Mouse (Mus musculus) c-Kit-positive CD71-positive TER-119-negative erythroid progenitor cells, embryonic 14.5 days (primary cell): ENCODE results near the gene Gm49711.
"Not testable (repeated sequence)": the region's sequence is repeated elsewhere in the genome, so short reads cannot be mapped to it uniquely, and the experiment has no call there.

Experiments
- DNase-seq: peaks from one replicate; pipeline ENCODE4 v3.0.0-alpha.2; 2013; ENCODE audit warnings: low read depth

The Gm49711 gene

DNA sequence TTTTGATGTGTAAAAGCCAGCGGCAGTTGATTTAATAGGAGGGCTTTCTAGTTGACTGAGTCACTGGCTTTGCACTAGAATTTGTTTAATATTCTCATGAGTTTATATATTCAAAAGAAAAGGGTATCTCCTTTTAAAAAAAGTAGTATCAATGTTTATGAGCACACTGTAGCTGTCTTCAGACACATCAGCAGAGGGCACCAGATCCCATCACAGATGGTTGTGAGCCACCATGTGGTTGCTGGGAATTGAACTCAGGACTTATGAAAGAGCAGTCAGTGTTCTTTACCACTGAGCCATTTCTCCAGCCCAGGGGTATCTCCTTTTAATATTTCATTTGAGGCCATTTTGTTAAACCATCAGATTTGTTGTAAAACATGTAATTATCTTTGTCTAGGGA lies 4.7 kb downstream of the Gm49711 start:
- DNase-seq, result no peak

DNA sequence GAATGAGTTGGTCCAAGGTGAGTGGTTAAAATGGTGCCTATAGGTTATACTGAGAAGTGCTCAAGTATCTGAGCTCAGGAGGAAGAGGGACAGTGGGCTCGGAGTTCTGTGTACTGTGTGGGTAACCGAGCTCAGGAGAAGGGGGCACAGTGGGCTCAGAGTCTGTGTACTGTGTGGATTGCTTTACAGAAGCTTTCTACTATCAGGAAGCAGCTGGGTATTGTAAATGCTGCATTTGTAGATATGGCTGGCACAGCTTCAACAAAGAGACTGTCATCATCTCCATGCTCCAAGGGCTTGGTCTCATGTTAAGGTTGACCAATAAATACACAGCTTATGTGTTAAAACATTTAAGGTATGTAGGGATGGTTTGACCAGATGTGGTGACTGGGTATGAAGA lies 6.7 kb downstream of the Gm49711 start:
- no peak for DNase-seq

DNA sequence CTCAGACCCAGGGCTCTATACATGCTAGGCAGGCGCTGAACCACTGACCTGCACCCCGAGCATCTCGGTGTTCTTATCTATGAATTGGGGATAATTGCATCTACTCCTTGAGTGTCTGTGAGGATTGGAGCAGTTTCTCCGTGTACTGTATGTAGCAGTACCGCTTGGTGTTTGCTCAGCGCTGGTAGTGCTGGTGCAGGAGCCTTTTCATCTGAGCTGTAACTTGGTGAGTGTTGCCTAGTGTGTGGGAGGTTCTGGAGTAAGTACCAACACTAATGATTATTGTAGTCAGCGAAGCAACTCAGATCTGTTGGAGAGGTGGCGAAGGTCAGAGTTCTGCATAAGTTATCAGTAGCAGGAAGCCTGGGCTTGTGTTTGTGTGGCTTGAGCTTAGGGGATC lies 12.2 kb downstream of the Gm49711 start:
- DNase-seq, result no peak

DNA sequence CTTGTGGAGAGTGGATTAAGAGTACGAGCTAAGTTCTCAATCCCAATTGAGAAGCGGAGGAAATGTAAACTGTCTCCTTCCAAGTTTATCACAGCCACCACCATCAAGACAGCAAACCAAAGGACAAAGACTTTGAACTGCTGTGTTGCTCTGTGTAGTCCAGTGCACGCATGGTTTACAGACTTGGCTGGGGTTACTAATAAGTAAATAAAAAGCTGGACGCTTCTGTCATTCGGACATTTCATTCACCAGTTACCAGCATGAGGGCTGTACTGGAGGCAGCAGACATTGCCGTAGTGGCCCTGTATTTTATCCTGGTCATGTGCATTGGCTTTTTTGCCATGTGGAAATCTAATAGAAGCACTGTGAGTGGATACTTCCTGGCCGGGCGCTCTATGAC lies 18.7 kb downstream of the Gm49711 start:
- no peak for DNase-seq

DNA sequence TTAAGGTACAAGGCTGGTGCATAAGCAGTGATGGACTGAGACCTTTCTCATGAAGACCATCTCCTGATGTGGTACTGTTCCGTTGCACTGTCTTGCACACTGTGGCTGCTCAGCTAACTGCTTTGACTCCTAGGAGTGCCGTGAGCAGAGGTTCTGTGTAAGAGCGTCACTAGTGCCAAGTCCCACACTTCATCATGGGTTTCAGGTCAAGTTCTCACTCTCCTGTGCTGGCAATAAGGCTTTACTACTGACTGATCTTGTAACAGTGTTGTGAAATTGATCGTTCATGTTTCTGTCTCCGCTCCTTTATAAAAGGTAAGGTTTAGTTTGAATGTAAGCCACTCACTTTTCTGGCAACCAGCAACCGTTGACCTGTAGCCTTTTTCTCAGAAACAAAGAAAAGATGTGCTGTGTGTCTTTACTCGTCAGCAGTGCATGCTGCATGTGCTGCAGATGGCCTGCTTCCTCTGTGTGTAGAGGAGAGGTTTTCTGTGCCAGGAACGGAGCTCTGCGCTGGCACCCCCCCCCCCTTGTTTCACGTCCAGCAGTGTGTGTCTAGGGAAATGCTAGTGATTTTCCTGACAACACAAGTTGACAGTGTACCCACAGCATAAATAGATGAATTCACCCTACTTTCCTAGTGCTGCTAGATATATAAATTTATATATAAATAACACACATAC lies 25.8 kb downstream of the Gm49711 start:
- DNase-seq, result no peak

DNA sequence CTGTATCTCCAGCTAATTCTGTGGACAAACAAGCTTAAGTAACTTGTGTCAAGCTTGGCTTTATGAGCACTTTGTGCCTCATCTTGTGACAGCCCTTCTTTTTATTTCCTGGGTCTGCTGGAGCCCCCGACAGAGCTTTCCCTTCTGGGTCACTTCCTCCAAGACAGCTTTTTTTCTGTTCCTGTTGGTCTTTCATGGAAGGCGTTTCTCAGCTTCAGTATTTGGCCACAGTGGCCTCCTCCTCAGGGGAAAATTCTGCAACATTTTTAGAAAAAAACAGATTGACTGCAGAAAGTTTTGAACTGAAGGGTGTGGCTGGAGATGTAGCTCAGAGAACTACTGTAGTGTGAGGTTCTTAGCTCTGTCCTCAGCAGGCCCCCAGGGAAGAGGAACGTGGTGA lies 31.1 kb downstream of the Gm49711 start:
- no peak for DNase-seq

DNA sequence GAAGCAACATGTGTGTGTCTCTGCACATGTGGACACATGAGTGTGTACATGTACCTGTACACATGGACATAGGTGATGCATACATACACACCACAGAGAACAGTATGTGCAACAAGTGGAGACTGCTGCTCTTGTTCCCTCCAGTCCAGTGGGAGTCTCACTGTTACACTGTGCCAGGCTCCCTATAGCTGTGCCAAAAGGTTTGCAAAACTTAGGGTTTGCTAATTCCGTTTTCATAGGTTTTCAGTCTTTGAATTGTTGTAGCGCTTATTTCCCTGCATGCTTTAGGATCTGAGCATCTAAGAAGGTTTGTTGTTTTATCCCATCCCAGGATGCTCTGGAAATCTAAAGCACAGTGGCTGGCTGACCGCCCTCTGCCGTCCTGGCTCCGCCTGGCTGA lies 33.8 kb downstream of the Gm49711 start:
- DNase-seq, result no peak

DNA sequence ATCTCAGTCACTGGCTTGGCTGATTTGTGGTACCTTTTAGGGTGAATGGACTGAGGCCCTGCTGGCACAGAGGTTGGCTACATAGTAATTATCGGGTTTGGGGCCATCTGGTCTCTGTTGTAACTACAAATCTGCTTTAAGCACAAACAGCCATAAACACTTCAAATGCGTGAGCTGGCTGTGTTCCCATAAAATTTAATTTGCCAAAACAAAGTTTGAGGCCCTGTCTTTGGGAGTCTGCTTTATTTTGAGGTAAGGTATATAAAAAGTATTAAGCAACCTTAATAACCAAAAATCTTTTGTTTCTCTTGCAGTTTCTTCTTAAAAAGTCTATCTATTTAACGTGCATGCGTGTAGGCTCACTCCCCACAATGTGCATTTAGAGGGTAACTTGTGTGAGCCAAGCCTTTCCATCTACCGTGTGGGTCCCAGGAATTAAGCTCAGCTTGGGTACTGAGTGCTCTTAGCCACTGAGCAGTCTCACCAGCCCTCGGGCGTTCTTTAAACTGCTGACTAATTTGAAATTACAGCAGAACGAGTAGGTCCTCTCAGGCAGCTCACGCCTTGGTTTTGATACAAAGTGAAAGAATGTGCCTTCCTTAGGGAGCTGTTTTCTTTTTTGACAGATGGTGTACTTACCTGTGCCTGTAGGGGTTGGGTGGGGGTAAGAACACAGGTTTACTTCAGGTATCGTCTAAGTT lies 40.4 kb downstream of the Gm49711 start:
- DNase-seq, result no peak

DNA sequence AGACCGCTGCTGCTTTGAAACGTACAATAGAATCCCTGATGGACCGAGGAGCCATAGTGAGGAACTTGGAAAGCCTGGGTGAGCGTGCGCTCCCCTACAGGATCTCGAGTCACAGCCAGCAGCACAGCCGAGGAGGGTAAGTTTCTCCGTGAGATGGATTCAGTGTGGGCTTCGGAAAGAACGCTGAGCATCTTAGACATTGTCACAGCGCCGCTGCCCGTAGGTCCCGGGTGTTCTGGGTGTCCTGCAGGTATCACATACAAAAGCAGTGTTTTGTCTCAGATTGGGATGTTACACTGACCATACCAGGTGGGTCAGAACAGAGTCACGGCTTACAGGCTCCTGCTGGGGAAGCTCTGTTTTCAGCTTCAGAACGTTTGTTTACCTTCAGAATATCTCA lies 41.5 kb downstream of the Gm49711 start:
- DNase-seq, result no peak

DNA sequence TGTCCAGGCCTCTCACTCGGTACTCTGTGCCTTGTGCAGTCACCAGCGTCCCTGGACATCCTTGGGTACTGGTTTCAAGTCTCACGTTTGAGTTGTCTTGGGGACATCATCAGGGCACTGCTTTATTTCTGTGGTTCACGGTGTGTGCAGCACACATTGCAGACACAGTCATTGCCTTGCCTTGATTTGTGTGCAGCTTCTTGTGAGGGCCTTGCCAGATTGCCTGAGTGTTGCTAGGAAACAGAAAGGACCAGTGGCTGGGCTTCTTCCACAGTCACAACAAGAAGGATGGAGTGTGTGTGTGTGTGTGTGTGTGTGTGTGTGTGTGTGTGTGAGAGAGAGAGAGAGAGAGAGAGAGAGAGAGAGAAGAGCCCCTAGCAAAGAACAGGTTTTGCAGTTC lies 42.0 kb downstream of the Gm49711 start:
- DNase-seq, result no peak

DNA sequence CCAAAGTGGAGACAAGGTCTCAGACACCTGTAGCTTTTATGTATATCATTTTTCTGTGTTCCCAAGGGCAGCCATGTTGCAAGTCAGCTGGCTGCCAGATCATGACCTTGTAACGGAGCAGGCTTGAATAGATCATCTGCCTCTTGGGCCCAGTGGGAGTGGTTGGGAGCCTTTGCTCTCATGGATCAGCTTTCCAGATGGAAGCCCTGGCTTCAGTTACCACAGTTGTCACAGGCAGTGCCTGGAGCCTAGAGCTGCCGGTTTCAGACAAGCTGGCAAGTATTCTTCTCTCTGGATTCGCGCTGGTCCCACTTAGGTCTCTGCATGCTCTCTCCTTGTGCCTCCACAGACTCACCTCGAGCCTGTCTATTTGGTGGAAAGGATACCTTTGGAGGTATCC lies 44.0 kb downstream of the Gm49711 start:
- DNase-seq, result no peak

DNA sequence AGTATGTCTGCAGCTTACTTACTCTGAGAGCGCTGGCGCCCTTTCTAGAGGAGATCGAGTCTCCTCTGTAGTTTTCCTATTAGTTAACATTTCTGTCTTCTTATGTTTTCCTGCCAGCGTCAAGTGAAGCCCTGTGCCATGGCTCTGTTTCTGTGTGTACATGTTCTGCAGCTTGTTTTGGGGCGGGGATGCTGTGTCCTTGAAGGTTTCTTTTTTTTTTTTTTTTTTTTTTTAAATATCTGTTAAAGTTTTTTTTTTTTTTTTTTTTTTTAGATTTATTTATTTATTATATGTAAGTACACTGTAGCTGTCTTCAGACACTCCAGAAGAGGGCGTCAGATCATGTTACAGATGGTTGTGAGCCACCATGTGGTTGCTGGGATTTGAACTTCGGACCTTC lies 44.8 kb downstream of the Gm49711 start:
- not testable (repeated sequence) for DNase-seq

DNA sequence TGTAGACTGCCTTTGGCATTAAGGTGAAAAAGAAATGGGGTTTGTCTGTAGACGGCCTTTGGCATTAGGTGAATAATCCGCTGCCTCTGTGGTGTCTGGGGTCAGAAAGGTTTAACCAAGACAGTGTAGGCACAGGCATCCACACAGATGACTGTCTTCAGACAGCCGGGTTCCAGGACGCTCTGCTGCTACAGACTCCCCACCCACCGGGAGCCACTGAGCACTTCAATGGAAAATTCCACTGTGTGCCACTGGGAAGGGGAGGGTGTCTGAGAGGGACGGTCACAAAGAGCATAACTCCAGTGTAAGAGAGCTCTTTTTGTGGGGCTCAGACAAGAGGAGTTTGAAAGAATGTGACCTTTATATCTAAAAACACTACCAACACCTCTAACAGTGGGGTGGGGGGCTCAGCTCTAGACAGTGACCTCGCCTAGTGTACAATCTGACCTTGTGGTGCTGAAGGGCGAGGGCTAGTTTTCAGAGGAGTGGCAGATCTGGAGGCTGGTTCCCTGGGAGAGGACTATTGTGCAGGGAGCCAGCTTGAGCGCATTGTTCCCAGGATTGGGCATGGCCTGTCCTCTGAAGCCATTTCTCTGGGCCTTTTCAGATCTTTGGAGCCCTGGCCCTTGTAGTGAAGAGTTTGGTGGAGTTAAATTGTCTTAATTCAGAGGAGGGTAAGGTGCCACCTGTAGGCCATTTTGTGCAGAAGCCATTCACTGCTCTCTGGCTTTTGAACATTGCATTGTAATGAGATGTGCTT lies 45.6 kb downstream of the Gm49711 start:
- no peak for DNase-seq

DNA sequence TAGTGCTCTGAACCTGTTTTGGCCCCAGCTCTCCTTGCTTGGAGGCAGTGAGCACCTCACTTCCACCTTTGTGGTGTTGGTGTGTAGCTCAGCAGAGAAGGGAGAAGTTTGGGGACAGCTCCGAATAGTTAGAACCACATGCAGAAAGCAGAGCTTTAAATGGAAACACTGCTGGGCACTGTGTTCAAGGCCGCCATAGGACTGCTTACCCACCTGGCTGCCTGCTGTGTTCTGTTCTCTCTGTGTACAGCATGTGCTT lies 46.1 kb downstream of the Gm49711 start:
- no peak for DNase-seq

DNA sequence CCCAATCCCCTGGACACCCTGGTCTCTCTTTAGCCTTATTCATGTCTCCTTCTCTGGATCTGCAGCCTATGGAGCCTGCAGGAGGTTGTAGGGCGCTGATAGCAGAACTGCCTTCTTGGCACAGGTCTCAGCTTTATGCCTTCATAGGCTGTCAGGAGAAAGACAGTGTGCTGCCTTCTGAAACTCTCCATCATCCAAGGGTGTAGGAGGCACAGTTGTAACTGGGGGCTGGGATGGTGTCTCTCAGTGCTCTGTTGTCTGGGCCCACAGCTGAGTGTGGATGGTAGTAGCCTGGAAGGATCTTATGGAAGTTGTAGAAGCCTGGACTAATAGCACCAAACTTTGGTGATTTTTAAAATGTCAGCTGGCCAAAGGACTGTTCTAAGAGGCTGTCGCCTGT lies 46.8 kb downstream of the Gm49711 start:
- no peak for DNase-seq

DNA sequence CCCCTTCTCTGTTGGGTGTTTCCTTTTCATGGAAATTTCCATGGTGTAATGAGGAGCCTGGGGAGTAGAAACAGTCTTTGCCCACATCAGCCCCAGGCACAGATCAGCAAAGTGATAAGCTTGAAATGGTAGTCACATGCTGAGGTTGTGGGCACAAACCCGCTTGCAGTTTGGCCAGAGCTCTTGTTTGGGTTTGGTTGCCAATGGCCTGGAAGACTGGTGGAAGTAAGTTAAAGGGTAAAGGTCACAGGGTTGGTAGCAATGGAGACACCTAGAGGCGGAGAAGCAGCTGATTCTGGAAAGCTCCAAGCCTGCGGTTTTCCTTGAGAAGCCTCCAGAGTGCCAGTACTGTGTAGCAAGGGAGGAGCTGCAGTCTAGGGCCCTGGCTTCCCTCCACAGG lies 47.5 kb downstream of the Gm49711 start:
- no peak for DNase-seq

DNA sequence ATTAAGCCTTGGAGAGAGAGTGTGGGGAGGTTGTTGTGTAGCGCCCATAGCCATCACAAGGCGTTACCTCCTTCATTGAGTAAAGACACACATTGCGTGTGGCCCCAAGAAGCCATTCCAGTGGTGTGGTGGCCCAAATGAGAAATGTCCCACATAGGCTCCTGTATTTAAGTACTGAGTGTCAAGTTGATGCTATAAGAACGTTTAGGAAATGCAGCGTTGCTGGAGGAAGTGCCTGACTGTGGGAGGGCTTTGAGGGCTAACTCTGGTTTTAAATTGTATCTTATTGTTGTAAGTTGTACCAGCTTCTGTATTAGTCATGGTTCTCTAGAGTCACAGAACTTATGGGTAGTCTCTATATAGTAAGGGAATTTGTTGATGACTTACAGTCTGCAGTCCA lies 49.2 kb downstream of the Gm49711 start:
- no peak for DNase-seq

DNA sequence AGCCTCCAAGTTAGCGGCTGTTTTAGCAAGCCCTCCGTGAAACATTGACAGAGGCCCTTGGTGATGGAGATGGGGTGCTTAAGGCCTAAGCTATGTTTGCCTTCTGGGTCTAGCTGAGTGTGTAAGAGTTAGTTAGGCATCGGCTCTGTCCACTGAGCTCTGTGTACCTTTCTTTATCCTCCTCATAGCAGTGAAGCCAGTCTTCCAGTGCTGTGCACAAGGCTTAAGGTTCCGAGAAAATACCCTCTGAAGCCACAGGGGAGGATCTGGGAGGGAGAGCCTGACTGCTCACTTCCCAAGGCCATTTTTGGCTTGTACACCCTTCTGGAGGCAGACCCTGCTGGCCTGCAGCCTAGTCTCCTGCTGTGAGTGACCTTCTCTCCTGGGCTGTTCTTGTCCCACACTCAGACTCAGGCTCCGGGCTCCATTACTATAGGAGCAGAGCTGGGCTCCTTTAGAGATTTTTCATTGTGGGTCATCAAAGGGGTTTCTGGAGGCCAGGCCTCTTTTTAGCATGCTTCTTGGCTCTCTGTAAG lies 56.7 kb downstream of the Gm49711 start:
- DNase-seq, result no peak

DNA sequence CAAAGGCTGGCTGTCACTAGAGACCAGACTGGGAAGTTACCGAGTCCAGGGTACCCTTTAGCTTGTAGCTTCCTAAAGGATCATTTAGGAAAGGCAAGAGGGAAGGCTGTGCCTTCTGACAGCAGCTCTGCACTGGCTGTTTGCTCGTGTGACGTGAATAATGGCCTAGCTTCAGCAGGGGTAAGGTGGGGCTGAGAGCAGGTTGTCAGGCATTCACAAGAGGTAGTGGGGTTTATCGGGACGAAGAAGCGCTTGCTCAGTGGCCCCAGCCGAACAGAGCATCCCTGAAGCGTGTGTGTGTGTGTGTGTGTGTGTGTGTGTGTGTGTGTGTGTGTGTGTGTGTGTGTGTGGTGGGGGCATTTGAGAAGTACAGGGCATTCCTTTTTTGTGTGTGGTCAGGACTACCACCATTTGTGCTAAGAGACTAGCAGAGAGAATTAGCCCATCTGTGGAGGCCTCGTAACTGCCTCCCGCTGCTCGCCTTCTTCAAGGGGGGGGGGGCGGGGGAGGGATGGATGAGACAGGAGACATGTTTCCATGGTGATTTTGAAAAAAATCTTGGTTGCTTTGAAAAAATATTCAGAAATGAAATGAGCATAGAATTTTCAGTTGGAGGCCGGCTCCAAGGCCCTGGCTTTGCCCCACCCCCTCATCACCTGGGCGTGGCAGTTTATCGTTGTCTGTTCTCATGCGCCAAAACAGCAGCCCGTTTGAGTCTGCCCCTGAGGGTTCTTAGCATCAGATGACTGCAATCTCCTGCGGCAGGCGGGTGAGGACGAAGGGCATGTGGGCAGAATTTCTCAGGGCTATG lies 57.7 kb downstream of the Gm49711 start:
- peak; percentile 44 for DNase-seq

DNA sequence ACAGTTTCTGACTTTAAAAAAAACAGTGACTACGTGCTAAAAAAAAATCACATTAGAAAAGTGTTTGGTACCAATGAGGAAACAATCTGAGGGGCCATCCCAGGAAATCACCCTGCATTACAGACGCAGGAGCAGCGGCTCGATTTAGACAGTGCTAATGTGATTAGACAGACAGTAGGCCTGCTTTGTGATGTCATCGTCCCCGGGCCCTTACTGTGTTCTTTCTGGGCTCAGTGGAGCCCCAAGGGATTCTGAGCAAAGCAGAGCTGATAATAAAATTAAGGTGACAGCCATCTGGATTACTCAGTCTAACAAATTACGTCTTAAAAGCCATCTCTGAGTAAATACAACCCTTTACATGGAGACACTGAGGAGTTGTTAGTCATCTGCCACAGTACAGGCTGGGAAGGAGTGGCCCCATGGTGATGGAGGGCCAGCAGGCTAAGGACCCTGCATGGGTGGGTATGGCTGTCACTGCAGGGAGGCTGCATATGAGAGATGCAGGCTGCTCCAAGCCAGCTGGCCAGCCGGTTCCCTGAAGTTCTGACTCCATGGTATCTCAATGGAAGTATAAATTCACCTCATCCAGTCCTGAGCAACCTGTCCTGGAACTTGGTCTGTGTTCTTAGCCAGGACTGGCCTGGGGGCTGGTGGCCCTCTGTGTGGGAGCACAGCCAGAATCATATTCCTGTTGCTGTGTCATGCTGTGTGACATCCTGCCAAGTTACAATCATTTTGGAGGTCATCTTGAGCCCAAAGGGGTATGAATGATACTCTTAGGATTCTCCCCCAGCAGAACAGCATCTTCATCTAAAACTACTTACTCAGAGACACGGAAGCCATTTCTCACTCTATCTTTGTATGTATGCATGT lies 59.5 kb downstream of the Gm49711 start:
- no peak for DNase-seq

DNA sequence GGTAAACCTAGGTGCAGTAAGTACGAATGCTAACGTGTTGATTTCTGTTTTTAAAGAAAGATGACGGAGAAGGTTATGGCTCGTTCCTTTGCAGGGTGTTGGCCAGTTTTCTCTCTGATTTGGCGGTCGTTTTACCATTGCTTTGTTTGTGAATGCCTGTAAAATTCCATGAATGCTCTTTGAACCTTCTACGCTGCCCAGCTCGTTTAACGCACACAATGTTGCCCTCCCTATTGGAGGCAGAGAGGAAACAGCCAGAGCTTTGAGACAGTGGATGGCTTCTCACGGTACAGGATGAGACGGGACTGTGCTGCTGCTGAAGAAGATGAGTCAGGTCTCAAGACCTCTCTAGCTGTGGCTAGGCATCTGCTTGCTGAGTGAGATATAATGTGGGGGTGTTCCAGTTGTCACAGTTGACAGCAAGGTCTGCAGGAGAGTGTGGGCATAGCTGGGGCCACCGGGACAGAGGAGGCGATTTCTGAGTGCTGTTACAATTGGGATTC lies 60.9 kb downstream of the Gm49711 start:
- DNase-seq, result no peak
